Mouse (Mus musculus): ENCODE data around the gene Ap2a1. TPM values are rescaled to one million over a fixed set of nuclear protein-coding genes. Genes with fewer than 3 reads are reported as not detected.
A peak's percentile ranks its signal among the peaks of the same experiment; 100 is the strongest.

Ap2a1 gene
- polyA plus RNA-seq, 1 experiment from 2014 or later: 60.1 TPM

- Histone ChIP-seq H3K4me3 (replicated peaks) (no peak overlapping the region), H3K9me3 (no peaks in the 10 kb centered on the region), H3K36me3 (peaks cover 67% of the 10 kb centered on the region), H3K4me1 (replicated peaks) (peaks cover 11% of the 10 kb centered on the region), H3K9ac (no peak overlapping the region), H3K4me2 (replicated peaks) (no peak overlapping the region), H3K27ac (no peak overlapping the region), H3K27me3 (replicated peaks) (no peaks in the 10 kb centered on the region)
- 93% methylated on average over 20 of the region's 20 CpGs for WGBS
- no peak for ATAC-seq
These were observed 23.9 kb downstream of the Ap2a1 start for GRCm38 (mm10) chr7:44905430-44905829.

- Histone ChIP-seq H3K36me3 (peaks cover 38% of the 10 kb centered on the region), H3K4me2 (replicated peaks) (peak overlapping the region; percentile 72), H3K27ac (peak overlapping the region; percentile 52), H3K9me3 (no peaks in the 10 kb centered on the region), H3K4me1 (replicated peaks) (peaks cover 29% of the 10 kb centered on the region), H3K4me3 (replicated peaks) (peak overlapping the region; percentile 36), H3K27me3 (replicated peaks) (no peaks in the 10 kb centered on the region), H3K9ac (peak overlapping the region; percentile 16; the same call in 1 of the 2 replicates)
- WGBS: 13% methylated on average over 21 of the region's 21 CpGs
- ATAC-seq: peak; percentile 66
These were observed 28.0 kb downstream of the Ap2a1 start for GRCm38 (mm10) chr7:44901230-44901722.

- Histone ChIP-seq H3K4me2 (replicated peaks) (no peak overlapping the region), H3K9me3 (no peaks in the 10 kb centered on the region), H3K27ac (peak overlapping the region; percentile 44; the same call in 1 of the 2 replicates), H3K4me1 (replicated peaks) (peaks cover 29% of the 10 kb centered on the region), H3K9ac (no peak overlapping the region), H3K27me3 (replicated peaks) (no peaks in the 10 kb centered on the region), H3K36me3 (peaks cover 32% of the 10 kb centered on the region), H3K4me3 (replicated peaks) (no peak overlapping the region)
- 89% methylated on average over 11 of the region's 11 CpGs for WGBS
- no peak for ATAC-seq
These were observed 28.7 kb downstream of the Ap2a1 start for GRCm38 (mm10) chr7:44900632-44901031.

- Histone ChIP-seq H3K4me1 (replicated peaks) (peaks cover 29% of the 10 kb centered on the region), H3K27ac (no peak overlapping the region), H3K4me3 (replicated peaks) (no peak overlapping the region), H3K27me3 (replicated peaks) (no peaks in the 10 kb centered on the region), H3K9ac (no peak overlapping the region), H3K4me2 (replicated peaks) (no peak overlapping the region; the same call in 1 of the 2 replicates), H3K9me3 (no peaks in the 10 kb centered on the region), H3K36me3 (peaks cover 12% of the 10 kb centered on the region)
- 0 out of 2 replicates have a peak, but pooled peaks have one; percentile 4 for ATAC-seq
- WGBS: 31% methylated on average over 19 of the region's 19 CpGs
These were observed 30.7 kb downstream of the Ap2a1 start for GRCm38 (mm10) chr7:44898607-44899006.

- H3K27ac ChIP-seq: peak overlapping the region; percentile 82
- peak overlapping the region; percentile 83 for H3K4me2 ChIP-seq (replicated peaks)
- no peaks in the 10 kb centered on the region for H3K9me3 ChIP-seq
- WGBS: 36% methylated on average over 10 of the region's 10 CpGs
- ATAC-seq: no peak
- no peaks in the 10 kb centered on the region for H3K27me3 ChIP-seq (replicated peaks)
- H3K4me1 ChIP-seq (replicated peaks): peaks cover 31% of the 10 kb centered on the region
- peak overlapping the region; percentile 64 for H3K4me3 ChIP-seq (replicated peaks)
- peaks cover 4% of the 10 kb centered on the region; the same call in 1 of the 2 replicates for H3K36me3 ChIP-seq
- H3K9ac ChIP-seq: peak overlapping the region; percentile 68
These were observed 32.8 kb downstream of the Ap2a1 start for GRCm38 (mm10) chr7:44896499-44896898.

GRCm38 (mm10) chr7:44895593-44896434 lies 33.5 kb downstream of the Ap2a1 start, which contains the start of gene Fuz:
TSS of gene Fuz (plus strand) at chr7:44896079.
- WGBS: under 1% methylated on average over 34 of the region's 34 CpGs
- ATAC-seq: peak; percentile 65
- Histone ChIP-seq H3K27me3 (replicated peaks) (no peaks in the 10 kb centered on the region), H3K36me3 (peaks cover 4% of the 10 kb centered on the region; the same call in 1 of the 2 replicates), H3K4me2 (replicated peaks) (peak within 1 kb of the TSS; percentile 83), H3K4me1 (replicated peaks) (peaks cover 32% of the 10 kb centered on the region), H3K9me3 (no peaks in the 10 kb centered on the region), H3K9ac (peak within 1 kb of the TSS; percentile 68), H3K27ac (peak within 1 kb of the TSS; percentile 82), H3K4me3 (replicated peaks) (peak within 1 kb of the TSS; percentile 64)

- H3K4me2 ChIP-seq (replicated peaks): peak overlapping the region; percentile 83
- WGBS: 74% methylated on average over 7 of the region's 7 CpGs
- no peaks in the 10 kb centered on the region for H3K36me3 ChIP-seq
- no peak overlapping the region for H3K9ac ChIP-seq
- H3K27me3 ChIP-seq (replicated peaks): no peaks in the 10 kb centered on the region
- 0 out of 2 replicates have a peak overlapping the region, but pooled peaks have one; percentile 64 for H3K4me3 ChIP-seq (replicated peaks)
- peaks cover 34% of the 10 kb centered on the region for H3K4me1 ChIP-seq (replicated peaks)
- no peaks in the 10 kb centered on the region for H3K9me3 ChIP-seq
- no peak overlapping the region; the same call in none of the 2 replicates for H3K27ac ChIP-seq
- ATAC-seq: no peak
These were observed 34.1 kb downstream of the Ap2a1 start for GRCm38 (mm10) chr7:44895206-44895592.

GRCm38 (mm10) chr7:44894175-44894574 lies 35.1 kb downstream of the Ap2a1 start:
- peaks cover 5% of the 10 kb centered on the region for H3K36me3 ChIP-seq
- H3K27ac ChIP-seq: no peak overlapping the region
- H3K9ac ChIP-seq: no peak overlapping the region
- WGBS: 92% methylated on average over 3 of the region's 3 CpGs
- ATAC-seq: no peak
- H3K4me2 ChIP-seq (replicated peaks): no peak overlapping the region
- no peaks in the 10 kb centered on the region for H3K9me3 ChIP-seq
- no peak overlapping the region for H3K4me3 ChIP-seq (replicated peaks)
- no peaks in the 10 kb centered on the region for H3K27me3 ChIP-seq (replicated peaks)
- H3K4me1 ChIP-seq (replicated peaks): peaks cover 35% of the 10 kb centered on the region

GRCm38 (mm10) chr7:44893197-44893596 lies 36.1 kb downstream of the Ap2a1 start:
- Histone ChIP-seq H3K27me3 (replicated peaks) (no peaks in the 10 kb centered on the region), H3K4me2 (replicated peaks) (peak overlapping the region; percentile 23), H3K36me3 (peaks cover 11% of the 10 kb centered on the region), H3K27ac (peak overlapping the region; percentile 69), H3K4me3 (replicated peaks) (no peak overlapping the region), H3K9me3 (no peaks in the 10 kb centered on the region), H3K9ac (no peak overlapping the region), H3K4me1 (replicated peaks) (peaks cover 27% of the 10 kb centered on the region)
- 22% methylated on average over 8 of the region's 8 CpGs for WGBS
- ATAC-seq: no peak

GRCm38 (mm10) chr7:44892276-44892921 lies 36.9 kb downstream of the Ap2a1 start, which contains the start of gene Med25:
TSS of gene Med25 (minus strand) at chr7:44892712.
- peak; percentile 83 for ATAC-seq
- H3K9ac ChIP-seq: peak within 1 kb of the TSS; percentile 80
- H3K4me2 ChIP-seq (replicated peaks): peak within 1 kb of the TSS; percentile 81
- peak within 1 kb of the TSS; percentile 65 for H3K4me3 ChIP-seq (replicated peaks)
- H3K36me3 ChIP-seq: peaks cover 11% of the 10 kb centered on the region
- under 1% methylated on average over 56 of the region's 56 CpGs for WGBS
- H3K27ac ChIP-seq: peak within 1 kb of the TSS; percentile 90
- no peaks in the 10 kb centered on the region for H3K9me3 ChIP-seq
- H3K27me3 ChIP-seq (replicated peaks): no peaks in the 10 kb centered on the region
- peaks cover 26% of the 10 kb centered on the region for H3K4me1 ChIP-seq (replicated peaks)

- Histone ChIP-seq H3K4me2 (replicated peaks) (peak overlapping the region; percentile 81), H3K36me3 (peaks cover 11% of the 10 kb centered on the region), H3K27me3 (replicated peaks) (no peaks in the 10 kb centered on the region), H3K9me3 (no peaks in the 10 kb centered on the region), H3K27ac (peak overlapping the region; percentile 90; the same call in 1 of the 2 replicates), H3K9ac (peak overlapping the region; percentile 80), H3K4me1 (replicated peaks) (peaks cover 19% of the 10 kb centered on the region), H3K4me3 (replicated peaks) (peak overlapping the region; percentile 65)
- peak; percentile 15; the same call in 1 of the 2 replicates for ATAC-seq
- WGBS: 18% methylated on average over 6 of the region's 6 CpGs
These were observed 37.7 kb downstream of the Ap2a1 start for GRCm38 (mm10) chr7:44891611-44892010.

- H3K9ac ChIP-seq: 0 out of 2 replicates have a peak overlapping the region, but pooled peaks have one; percentile 80
- H3K27me3 ChIP-seq (replicated peaks): no peaks in the 10 kb centered on the region
- H3K27ac ChIP-seq: no peak overlapping the region
- WGBS: 84% methylated on average over 4 of the region's 4 CpGs
- no peaks in the 10 kb centered on the region for H3K9me3 ChIP-seq
- peak overlapping the region; percentile 65; the same call in 1 of the 2 replicates for H3K4me3 ChIP-seq (replicated peaks)
- ATAC-seq: no peak
- peaks cover 16% of the 10 kb centered on the region for H3K4me1 ChIP-seq (replicated peaks)
- H3K36me3 ChIP-seq: peaks cover 11% of the 10 kb centered on the region
- peak overlapping the region; percentile 81 for H3K4me2 ChIP-seq (replicated peaks)
These were observed 38.6 kb downstream of the Ap2a1 start for GRCm38 (mm10) chr7:44890737-44891136.
